Mouse (Mus musculus) stomach, embryonic 16.5 days (tissue): ENCODE results near the gene Sbf2. TPM values are rescaled to one million over a fixed set of nuclear protein-coding genes. Genes with fewer than 3 reads are reported as not detected.

Source experiments
- ATAC-seq: fragments of 200-750 bp; cut with Nextera tagmentation; 2 replicates; pipeline ENCODE4 v1.8.0; 2017; ENCODE audit warnings: moderate number of reproducible peaks, moderate TSS enrichment; ENCODE audit not compliant: insufficient read depth, low FRiP score
- H3K27ac ChIP-seq: fragments of 300-500 bp; sonication (generic); 2 replicates; pipeline ENCODE4 v1.5.1; 2014; ENCODE audit warnings: low read length
- H3K27me3 ChIP-seq: fragments of 300-500 bp; sonication (generic); 2 replicates; pipeline ENCODE4 v1.6.1; 2014; ENCODE audit warnings: low read length, control low read depth, mixed read lengths; ENCODE audit not compliant: control insufficient read depth, insufficient read depth
- H3K36me3 ChIP-seq: fragments of 300-500 bp; sonication (generic); 2 replicates; pipeline ENCODE4 v1.6.1; 2014; ENCODE audit warnings: low read length; ENCODE audit not compliant: control insufficient read depth, insufficient read depth
- H3K4me1 ChIP-seq: fragments of 300-500 bp; sonication (generic); 2 replicates; pipeline ENCODE4 v1.6.1; 2014; ENCODE audit warnings: low read length, control low read depth, mixed read lengths; ENCODE audit not compliant: control insufficient read depth, insufficient read depth
- H3K4me2 ChIP-seq: fragments of 300-500 bp; sonication (generic); 2 replicates; pipeline ENCODE4 v1.6.1; 2014; ENCODE audit warnings: low read depth, low read length, mixed read lengths
- H3K4me3 ChIP-seq: fragments of 300-500 bp; sonication (generic); replicated peaks from 2 replicates; pipeline ENCODE4 v1.5.1; 2014; ENCODE audit warnings: mild to moderate bottlenecking, low read length
- H3K9ac ChIP-seq: fragments of 300-500 bp; sonication (generic); 2 replicates; pipeline ENCODE4 v1.6.1; 2014; ENCODE audit warnings: low read length
- H3K9me3 ChIP-seq: fragments of 300-500 bp; sonication (generic); replicated peaks from 2 replicates; pipeline ENCODE4 v1.6.1; 2016; ENCODE audit warnings: low read length, control low read depth; ENCODE audit not compliant: control insufficient read depth
- WGBS: fragments of 180-500 bp; shearing (Covaris S2); extraction: QIAGEN DNeasy Blood & Tissue Kit; methylation state at CpG from one replicate; pipeline ENCODE4 v1.1.7; 2014; 5-methylcytosine and 5-hydroxymethylcytosine counted together
- polyA plus RNA-seq: library from polyadenylated mRNA; unstranded; fragments of >200 nt; fragmentation: Nextera tagmentation; extraction: Ambion mirVana; gene quantifications from 2 replicates; pipeline ENCODE4 v1.2.1, GENCODE M21; 2015

The Sbf2 gene
- polyA plus RNA-seq, result 28.4 and 31.6 TPM in 2 replicates

DNA sequence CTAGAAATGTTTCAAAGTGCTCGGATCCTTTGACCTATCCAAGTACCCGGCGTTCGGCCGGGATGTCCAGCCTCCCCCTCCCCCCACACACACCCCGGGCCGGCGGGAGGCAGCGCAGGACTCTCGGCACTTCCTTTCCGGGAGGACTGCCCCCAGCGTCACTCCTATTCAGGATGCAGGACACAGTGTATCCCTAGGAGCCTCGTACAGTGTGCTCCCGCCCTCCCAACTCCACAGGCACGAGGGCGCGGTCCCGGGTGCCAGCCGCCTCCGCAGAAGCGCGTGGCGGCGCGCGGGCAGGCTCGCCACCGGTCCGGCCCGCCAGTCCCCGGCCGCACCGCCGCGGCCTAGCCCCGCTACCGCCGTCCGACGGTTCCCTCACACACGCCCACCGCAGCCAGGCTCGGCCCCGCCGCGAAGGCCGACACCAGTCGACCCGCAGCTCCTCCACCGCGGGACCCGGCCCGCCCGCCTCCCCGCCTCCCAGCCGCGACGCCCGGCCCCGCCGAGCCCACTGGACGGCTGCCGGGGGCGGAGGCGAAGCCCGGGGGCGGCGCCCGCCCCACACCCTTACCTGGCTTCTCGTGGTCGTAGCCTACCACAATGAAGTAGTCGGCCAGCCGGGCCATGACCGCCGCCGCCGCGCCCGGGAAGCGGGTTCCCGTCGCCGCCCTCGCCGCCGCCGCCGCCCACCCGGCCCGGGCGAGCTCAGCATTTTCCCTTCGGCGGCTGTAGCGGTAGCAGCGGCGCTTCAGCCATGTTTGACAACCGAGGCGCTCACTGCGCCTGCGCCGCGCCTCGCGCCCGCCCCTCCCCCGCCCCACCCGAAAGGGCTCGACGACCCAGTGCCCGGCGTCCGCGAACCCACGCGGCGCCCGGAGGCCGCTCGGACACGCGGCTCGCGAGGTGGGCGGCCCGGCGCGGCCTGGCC is at the start of gene Sbf2:
Sbf2 (minus strand) TSS at position 790 of the 931 bp plus-strand sequence.
- peak within 1 kb of the TSS; percentile 96 for H3K9ac ChIP-seq
- under 1% methylated on average over 122 of the region's 127 CpGs for WGBS
- H3K4me2 ChIP-seq, result peak within 1 kb of the TSS; percentile 81
- H3K27me3 ChIP-seq, result no peaks in the 10 kb centered on the region
- no peaks in the 10 kb centered on the region for H3K9me3 ChIP-seq
- H3K27ac ChIP-seq, result peak within 1 kb of the TSS; percentile 99
- no peaks in the 10 kb centered on the region for H3K36me3 ChIP-seq
- H3K4me1 ChIP-seq, result peaks cover 21% of the 10 kb centered on the region
- ATAC-seq, result peak; percentile 93
- H3K4me3 ChIP-seq, result peak within 1 kb of the TSS; percentile 91

DNA sequence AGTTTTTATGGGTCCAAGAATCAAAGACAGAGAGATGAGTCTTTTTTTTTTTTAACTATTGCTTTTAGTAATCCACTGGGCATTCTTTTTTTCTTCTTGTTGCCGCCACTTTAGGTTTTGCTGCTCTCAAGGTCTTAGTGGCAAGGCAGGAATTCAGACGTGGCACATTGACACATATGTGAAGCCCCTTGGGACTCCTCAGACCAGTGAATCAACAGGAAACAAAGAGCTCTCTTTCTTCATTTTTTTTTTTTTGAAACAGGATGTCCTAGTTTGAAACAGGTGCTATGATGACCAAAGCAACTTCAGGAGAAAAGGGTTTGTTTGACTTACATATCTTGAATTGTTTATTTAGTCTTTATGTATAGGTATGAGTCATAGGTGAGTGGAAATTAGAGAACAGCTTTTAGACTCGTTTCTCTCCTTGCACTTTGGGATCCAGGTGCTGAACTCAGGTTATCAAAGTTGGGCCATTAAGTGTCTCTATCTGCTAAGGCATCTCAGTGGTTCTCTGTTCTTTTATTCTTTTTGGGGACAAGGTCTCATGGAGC is 43.7 kb upstream of the Sbf2 start:
- no peaks in the 10 kb centered on the region for H3K27me3 ChIP-seq
- no peaks in the 10 kb centered on the region for H3K9me3 ChIP-seq
- peak; percentile 85 for ATAC-seq
- peak overlapping the region; percentile 50 for H3K27ac ChIP-seq
- peaks cover 3% of the 10 kb centered on the region for H3K4me1 ChIP-seq
- no peaks in the 10 kb centered on the region for H3K36me3 ChIP-seq
- no peak overlapping the region for H3K4me2 ChIP-seq
- 21% methylated on average over 3 of the region's 3 CpGs for WGBS
- no peak overlapping the region for H3K4me3 ChIP-seq
- no peak overlapping the region for H3K9ac ChIP-seq

DNA sequence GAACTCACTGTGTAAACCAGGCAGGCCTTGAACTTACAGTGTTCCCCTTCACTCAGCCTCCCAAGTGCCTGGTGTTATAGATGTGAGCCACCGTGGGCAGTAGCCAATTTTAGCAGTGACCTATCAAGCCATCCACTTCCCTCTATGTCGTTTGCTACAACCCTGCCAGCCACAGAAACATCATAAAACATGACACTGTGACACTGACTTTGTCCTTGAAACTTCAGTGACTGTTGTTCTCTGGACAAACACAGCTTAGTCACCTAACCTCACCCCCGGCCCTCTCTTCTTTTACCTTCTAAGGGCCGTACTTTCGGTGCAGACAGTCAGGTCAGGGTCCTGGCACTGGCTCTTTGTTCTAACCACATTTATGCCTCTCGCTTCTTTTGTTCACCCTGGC is 41.2 kb upstream of the Sbf2 start:
- Histone ChIP-seq H3K4me3 (no peak overlapping the region), H3K9ac (no peak overlapping the region), H3K27ac (peak overlapping the region; percentile 30; the same call in 1 of the 2 replicates), H3K27me3 (no peaks in the 10 kb centered on the region), H3K4me2 (no peak overlapping the region), H3K4me1 (peaks cover 3% of the 10 kb centered on the region), H3K9me3 (no peaks in the 10 kb centered on the region), H3K36me3 (no peaks in the 10 kb centered on the region)
- 42% methylated on average over 6 of the region's 6 CpGs for WGBS
- ATAC-seq, result no peak

DNA sequence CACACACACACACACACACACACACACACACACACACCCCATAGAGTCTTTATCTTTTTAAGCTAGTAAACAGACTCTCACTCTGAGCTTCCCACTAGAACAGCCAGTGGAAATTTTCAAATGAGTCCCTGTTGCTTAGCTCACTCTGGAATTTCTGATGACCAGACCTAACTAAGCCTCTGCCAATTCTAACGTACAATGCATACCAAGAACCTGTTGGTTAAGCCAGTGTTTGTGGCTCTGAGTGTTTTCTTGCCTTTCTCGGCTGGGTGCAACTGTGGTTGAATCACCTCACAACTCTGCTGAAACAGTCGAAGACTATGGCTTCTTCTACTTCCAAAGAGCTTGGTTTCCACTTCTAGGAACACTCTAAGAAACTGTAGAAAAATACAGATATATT is 40.5 kb upstream of the Sbf2 start:
- WGBS, result 67% methylated on average over 3 of the region's 3 CpGs
- Histone ChIP-seq H3K27me3 (no peaks in the 10 kb centered on the region), H3K4me3 (no peak overlapping the region), H3K36me3 (no peaks in the 10 kb centered on the region), H3K27ac (no peak overlapping the region), H3K9me3 (no peaks in the 10 kb centered on the region), H3K4me1 (peaks cover 3% of the 10 kb centered on the region), H3K9ac (no peak overlapping the region), H3K4me2 (no peak overlapping the region)
- ATAC-seq, result no peak

DNA sequence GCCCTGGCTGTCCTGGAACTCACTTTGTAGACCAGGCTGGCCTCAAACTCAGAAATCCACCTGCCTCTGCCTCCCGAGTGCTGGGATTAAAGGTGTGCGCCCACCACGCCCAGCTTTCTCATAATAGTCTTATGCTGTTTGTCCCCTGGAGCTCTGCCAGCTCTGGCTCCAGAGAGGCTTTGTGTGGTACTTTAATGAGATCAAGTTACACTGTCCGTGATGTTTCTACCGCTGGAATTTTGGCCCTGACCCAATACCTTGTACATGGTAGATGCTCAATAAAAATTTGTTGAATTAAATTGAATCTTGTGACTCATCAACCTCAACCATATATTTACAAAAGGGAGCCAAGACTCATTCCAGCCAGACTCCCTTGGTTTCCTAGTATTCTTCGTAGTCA is 36.4 kb upstream of the Sbf2 start:
- 59% methylated on average over 6 of the region's 6 CpGs for WGBS
- Histone ChIP-seq H3K9me3 (peaks cover 5% of the 10 kb centered on the region; the same call in 1 of the 2 replicates), H3K4me1 (peaks cover 22% of the 10 kb centered on the region), H3K4me2 (no peak overlapping the region), H3K27me3 (no peaks in the 10 kb centered on the region), H3K27ac (no peak overlapping the region), H3K9ac (no peak overlapping the region), H3K4me3 (no peak overlapping the region), H3K36me3 (no peaks in the 10 kb centered on the region)
- no peak for ATAC-seq

DNA sequence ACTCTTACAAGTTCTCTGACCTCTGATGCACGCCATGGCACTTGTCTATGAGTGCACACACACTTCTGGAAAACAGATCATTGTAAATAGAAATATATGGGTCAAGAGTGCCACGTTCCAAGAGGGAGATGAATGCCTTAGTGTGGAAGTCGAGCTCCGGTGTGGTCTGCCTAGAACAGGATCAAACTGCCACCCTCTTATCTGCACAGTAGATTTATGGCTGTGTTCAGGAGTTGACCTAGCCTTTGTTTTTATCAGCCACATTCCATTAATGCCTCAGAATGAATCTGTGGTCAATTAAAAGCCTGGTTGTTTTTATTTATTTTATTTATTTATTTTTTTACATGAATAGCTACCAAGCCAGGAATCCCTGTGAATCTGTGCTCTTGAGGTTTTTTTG is 35.8 kb upstream of the Sbf2 start:
- H3K4me3 ChIP-seq, result no peak overlapping the region
- H3K9me3 ChIP-seq, result peaks cover 5% of the 10 kb centered on the region; the same call in 1 of the 2 replicates
- no peak overlapping the region for H3K9ac ChIP-seq
- H3K27ac ChIP-seq, result 0 out of 2 replicates have a peak overlapping the region, but pooled peaks have one; percentile 16
- no peak overlapping the region for H3K4me2 ChIP-seq
- H3K4me1 ChIP-seq, result peaks cover 22% of the 10 kb centered on the region
- no peaks in the 10 kb centered on the region for H3K27me3 ChIP-seq
- WGBS, result 34% methylated on average over 4 of the region's 4 CpGs
- ATAC-seq, result no peak
- no peaks in the 10 kb centered on the region for H3K36me3 ChIP-seq

DNA sequence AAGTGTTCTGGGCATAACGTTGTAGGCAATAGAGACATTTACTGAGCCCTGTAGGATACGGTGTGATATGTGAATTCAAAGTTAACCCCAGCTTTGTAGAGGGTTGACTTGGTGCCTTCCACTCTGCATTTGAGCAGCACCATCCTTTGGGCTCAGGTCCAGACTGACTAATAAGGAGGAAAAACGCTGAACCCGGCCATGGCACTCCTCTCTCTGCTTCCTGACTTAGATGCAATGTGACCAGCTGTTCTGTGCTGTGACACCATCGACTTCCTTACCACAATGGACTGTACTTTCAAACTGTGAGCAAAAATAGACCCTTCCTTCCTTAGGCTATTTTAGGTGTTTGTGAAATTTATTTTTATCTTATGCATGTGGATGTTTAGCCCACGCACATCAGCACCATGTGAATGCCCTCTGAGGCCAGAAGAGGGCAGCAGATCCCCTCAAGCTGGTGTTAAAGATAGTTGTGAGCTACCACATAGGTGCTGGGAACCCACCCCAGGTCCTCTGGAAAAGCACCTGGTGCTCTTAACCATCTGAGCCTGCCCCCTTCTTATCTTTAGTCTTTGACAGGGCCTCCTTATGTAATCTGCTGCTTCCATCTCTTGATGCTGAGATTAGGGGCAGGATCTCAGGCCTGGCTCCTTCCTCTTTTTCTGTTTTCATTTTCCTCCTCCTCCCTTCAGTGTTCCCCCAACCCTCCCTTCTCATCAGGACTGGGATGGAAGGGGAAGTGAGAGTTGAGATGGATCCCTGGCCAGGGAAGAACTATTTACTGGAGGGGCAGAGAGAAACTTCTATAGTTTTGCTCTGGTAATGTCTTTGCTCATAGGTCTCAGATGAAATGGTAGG is 34.6 kb upstream of the Sbf2 start:
- Histone ChIP-seq H3K9me3 (peaks cover 5% of the 10 kb centered on the region; the same call in 1 of the 2 replicates), H3K4me2 (no peak overlapping the region), H3K9ac (no peak overlapping the region), H3K4me1 (peaks cover 23% of the 10 kb centered on the region), H3K36me3 (no peaks in the 10 kb centered on the region), H3K4me3 (no peak overlapping the region), H3K27me3 (no peaks in the 10 kb centered on the region), H3K27ac (peak overlapping the region; percentile 89)
- ATAC-seq, result no peak
- WGBS, result 73% methylated on average over 6 of the region's 6 CpGs

DNA sequence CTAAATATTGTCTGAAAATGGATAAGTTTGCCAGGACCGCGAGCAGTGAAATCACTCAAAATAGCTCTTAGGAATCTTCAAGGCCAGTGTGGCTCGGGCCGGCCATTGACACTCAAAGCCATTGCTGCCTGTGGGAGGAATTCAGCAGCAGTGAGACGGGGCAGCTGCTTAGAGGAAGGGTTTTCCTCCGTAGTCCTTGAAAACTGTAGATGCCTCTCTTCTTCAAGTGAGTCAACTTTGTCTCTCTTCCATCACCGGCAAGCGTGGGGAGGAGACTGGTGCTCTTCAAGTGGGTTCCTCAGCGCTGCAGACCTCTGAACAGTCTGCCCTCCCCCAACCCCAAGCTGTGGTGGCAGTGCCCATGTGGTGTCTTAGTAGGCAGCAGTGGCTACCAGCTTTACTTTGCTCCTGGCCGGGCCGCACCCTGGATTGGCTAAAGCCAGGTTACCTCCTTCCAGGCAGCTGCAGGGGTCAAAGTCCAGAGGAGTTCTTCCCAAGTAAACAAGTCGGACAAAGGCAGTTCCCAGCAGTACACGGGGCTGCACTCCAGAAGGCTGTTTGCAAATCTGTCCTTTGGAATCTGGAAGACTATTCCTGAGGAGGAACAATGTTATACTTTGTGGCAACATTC is 33.8 kb upstream of the Sbf2 start:
- peak overlapping the region; percentile 89 for H3K27ac ChIP-seq
- WGBS, result 44% methylated on average over 13 of the region's 13 CpGs
- peak; percentile 77 for ATAC-seq

More for the DNA sequence above, 33.8 kb upstream of the Sbf2 start:
- H3K4me2 ChIP-seq, result peak overlapping the region; percentile 47
- H3K4me3 ChIP-seq, result peak overlapping the region; percentile 26
- H3K36me3 ChIP-seq, result no peaks in the 10 kb centered on the region
- peaks cover 5% of the 10 kb centered on the region; the same call in 1 of the 2 replicates for H3K9me3 ChIP-seq
- no peaks in the 10 kb centered on the region for H3K27me3 ChIP-seq
- peaks cover 23% of the 10 kb centered on the region for H3K4me1 ChIP-seq
- H3K9ac ChIP-seq, result peak overlapping the region; percentile 43
